Mouse (Mus musculus): Measurements from ENCODE around the gene Mlip. TPM values are rescaled to one million over a fixed set of nuclear protein-coding genes. Genes with fewer than 3 reads are reported as not detected.

The Mlip gene
- polyA plus RNA-seq, 1 experiment from 2014 or later = 0.44 TPM

DNA sequence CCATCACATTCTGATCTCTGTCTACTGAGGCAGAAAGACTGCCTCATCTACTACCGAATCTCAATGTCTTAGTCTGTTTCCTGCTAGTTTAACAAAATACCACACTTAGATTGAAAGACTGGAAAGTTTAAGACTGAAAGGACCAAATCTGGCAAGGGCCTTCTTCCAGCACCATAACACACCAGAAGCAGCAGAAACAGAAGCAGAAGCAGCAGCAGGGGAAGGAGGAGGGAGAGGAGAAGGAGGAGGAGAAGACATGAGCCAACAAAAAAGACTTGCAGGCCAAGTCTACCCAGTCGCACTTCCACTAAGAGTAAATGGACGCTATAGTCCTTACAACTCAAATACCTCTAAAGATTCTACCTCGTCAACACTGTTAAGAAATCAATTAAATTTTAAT, 80.0 kb downstream of the Mlip start:
- no peak overlapping the region for H3K27ac ChIP-seq

DNA sequence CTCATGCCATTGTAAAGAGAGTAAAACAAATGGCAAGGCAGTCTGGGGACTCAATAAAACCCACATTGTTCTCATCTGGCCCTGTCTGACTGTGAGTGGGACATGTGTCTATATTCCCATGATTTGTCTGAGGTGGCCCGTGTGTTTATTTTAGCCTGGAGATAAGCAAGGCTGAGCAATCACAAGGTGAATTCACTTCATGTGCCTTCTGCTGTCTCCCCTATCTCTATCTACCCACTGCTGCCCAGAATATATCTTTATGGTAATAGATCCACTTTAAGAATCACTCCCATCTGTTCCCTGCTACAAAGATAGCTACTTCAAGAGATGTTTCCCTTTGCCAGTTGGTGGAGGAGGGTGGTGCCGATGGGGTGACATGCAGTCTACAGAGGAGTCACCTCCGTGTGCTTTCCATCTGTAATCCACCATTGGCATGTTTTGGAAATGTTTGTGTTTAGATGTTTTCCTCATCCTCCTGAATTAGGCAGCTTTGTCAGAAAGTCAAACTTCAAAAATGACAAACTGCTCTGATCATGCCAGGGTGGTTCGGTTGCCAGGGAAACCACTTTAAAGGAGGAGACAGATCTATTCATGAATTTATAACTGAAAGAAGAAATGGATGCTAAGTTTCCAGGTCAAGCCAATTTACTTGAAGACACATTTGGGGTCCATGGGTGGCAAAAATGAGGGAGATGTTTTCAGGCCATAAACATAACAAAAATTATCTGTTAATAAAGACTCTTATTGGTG, 87.3 kb downstream of the Mlip start:
- WGBS = 64% methylated on average over 4 of the region's 4 CpGs

More for the DNA sequence above, 80.0 kb downstream of the Mlip start:
- Histone ChIP-seq H3K9ac (no peak overlapping the region), H3K4me3 (replicated peaks) (no peak overlapping the region), H3K27me3 (replicated peaks) (no peaks in the 10 kb centered on the region), H3K4me2 (replicated peaks) (no peak overlapping the region), H3K36me3 (no peaks in the 10 kb centered on the region), H3K9me3 (no peaks in the 10 kb centered on the region), H3K4me1 (replicated peaks) (peaks cover 3% of the 10 kb centered on the region; the same call in 1 of the 2 replicates)
- no peak for ATAC-seq
- WGBS = 94% methylated on average over 4 of the region's 4 CpGs

GRCm38 (mm10) chr9:77259052-77259451, 93.7 kb downstream of the Mlip start:
- Histone ChIP-seq H3K4me3 (replicated peaks) (no peak overlapping the region), H3K27me3 (replicated peaks) (no peaks in the 10 kb centered on the region), H3K4me2 (replicated peaks) (no peak overlapping the region), H3K27ac (no peak overlapping the region), H3K9ac (no peak overlapping the region), H3K36me3 (no peaks in the 10 kb centered on the region), H3K9me3 (no peaks in the 10 kb centered on the region), H3K4me1 (replicated peaks) (no peaks in the 10 kb centered on the region; the same call in 1 of the 2 replicates)
- ATAC-seq = no peak
- 28% methylated on average over 4 of the region's 4 CpGs for WGBS

More for the DNA sequence above, 87.3 kb downstream of the Mlip start:
- ATAC-seq = peak; percentile 56; the same call in 1 of the 2 replicates
- H3K27ac ChIP-seq = no peak overlapping the region
- H3K27me3 ChIP-seq (replicated peaks) = no peaks in the 10 kb centered on the region
- no peak overlapping the region for H3K4me3 ChIP-seq (replicated peaks)
- H3K9ac ChIP-seq = no peak overlapping the region
- no peaks in the 10 kb centered on the region for H3K4me1 ChIP-seq (replicated peaks)
- H3K9me3 ChIP-seq = no peaks in the 10 kb centered on the region
- H3K36me3 ChIP-seq = no peaks in the 10 kb centered on the region
- no peak overlapping the region for H3K4me2 ChIP-seq (replicated peaks)

- H3K27ac ChIP-seq = no peak overlapping the region
- no peaks in the 10 kb centered on the region for H3K27me3 ChIP-seq (replicated peaks)
- H3K4me2 ChIP-seq (replicated peaks) = no peak overlapping the region
- no peaks in the 10 kb centered on the region; the same call in 1 of the 2 replicates for H3K4me1 ChIP-seq (replicated peaks)
- H3K9ac ChIP-seq = no peak overlapping the region
- 42% methylated on average over 6 of the region's 6 CpGs for WGBS
- no peaks in the 10 kb centered on the region for H3K9me3 ChIP-seq
- H3K4me3 ChIP-seq (replicated peaks) = no peak overlapping the region
- H3K36me3 ChIP-seq = no peaks in the 10 kb centered on the region
- ATAC-seq = peak; percentile 61
These were observed 94.5 kb downstream of the Mlip start for GRCm38 (mm10) chr9:77258265-77258664.

GRCm38 (mm10) chr9:77254514-77254913, 98.3 kb downstream of the Mlip start:
- Histone ChIP-seq H3K27ac (no peak overlapping the region), H3K36me3 (no peaks in the 10 kb centered on the region), H3K9me3 (no peaks in the 10 kb centered on the region), H3K9ac (no peak overlapping the region), H3K4me1 (replicated peaks) (no peaks in the 10 kb centered on the region; the same call in 1 of the 2 replicates), H3K27me3 (replicated peaks) (no peaks in the 10 kb centered on the region), H3K4me3 (replicated peaks) (no peak overlapping the region), H3K4me2 (replicated peaks) (no peak overlapping the region)
- WGBS = 88% methylated on average over 3 of the region's 3 CpGs
- no peak for ATAC-seq

DNA sequence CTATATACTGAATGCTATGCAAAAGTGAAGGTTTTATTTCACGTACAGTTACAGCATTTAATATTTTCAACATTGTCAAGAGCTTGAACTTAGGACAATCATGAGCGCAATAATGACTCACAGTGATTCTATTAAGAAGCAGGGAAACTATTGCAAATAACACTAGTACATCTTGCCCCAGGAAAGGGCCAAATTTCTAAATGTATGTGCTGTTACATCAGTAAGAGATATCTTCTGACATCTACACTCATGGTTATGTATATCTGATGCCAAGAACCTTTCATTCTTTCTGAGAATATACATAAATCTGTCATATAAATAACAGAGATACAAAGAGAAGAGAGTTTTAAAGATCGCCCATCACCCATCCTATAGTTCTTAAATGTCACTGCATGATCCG, 100.0 kb downstream of the Mlip start:
- Histone ChIP-seq H3K27ac (no peak overlapping the region), H3K4me3 (replicated peaks) (no peak overlapping the region), H3K36me3 (no peaks in the 10 kb centered on the region), H3K4me1 (replicated peaks) (no peaks in the 10 kb centered on the region), H3K9me3 (no peaks in the 10 kb centered on the region), H3K9ac (no peak overlapping the region), H3K4me2 (replicated peaks) (no peak overlapping the region), H3K27me3 (replicated peaks) (no peaks in the 10 kb centered on the region)
- no peak for ATAC-seq
- WGBS = 88% methylated on average over 4 of the region's 4 CpGs

GRCm38 (mm10) chr9:77252134-77252533, 100.6 kb downstream of the Mlip start:
- no peaks in the 10 kb centered on the region for H3K27me3 ChIP-seq (replicated peaks)
- no peaks in the 10 kb centered on the region for H3K4me1 ChIP-seq (replicated peaks)
- H3K4me3 ChIP-seq (replicated peaks) = no peak overlapping the region
- no peak overlapping the region for H3K9ac ChIP-seq
- H3K9me3 ChIP-seq = no peaks in the 10 kb centered on the region
- WGBS = 65% methylated on average over 7 of the region's 7 CpGs
- H3K36me3 ChIP-seq = no peaks in the 10 kb centered on the region
- H3K27ac ChIP-seq = no peak overlapping the region
- ATAC-seq = no peak
- no peak overlapping the region for H3K4me2 ChIP-seq (replicated peaks)

DNA sequence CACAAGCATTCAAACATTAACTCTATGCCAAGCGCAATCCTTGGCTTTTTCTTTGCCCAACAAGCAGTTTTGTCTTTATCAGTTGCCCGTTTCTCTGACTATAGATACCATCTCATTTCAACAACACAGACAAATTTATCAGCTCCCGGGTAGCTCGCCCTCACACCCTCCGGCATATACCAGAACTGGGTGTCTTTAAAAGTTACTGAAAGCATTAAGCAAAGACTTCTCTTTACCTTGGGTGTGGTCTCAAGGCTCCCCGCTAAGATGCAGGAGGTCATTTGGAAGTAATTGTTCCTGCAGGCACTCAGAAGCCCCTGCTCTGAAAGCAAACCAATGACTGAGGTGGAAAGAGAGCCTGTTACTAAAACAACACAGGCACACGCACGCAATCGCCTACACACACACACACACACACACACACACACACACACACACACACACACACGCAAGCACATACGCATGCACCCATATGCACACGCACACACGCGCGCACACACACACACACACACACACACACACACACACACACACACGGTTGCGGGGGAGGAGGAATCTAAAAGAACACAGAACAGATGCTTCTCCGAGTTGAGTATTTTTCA, 101.2 kb downstream of the Mlip start:
- no peak overlapping the region for H3K9ac ChIP-seq
- no peaks in the 10 kb centered on the region for H3K9me3 ChIP-seq
- no peak overlapping the region for H3K4me3 ChIP-seq (replicated peaks)
- no peak overlapping the region for H3K27ac ChIP-seq
- no peak overlapping the region for H3K4me2 ChIP-seq (replicated peaks)
- no peaks in the 10 kb centered on the region for H3K27me3 ChIP-seq (replicated peaks)
- no peaks in the 10 kb centered on the region for H3K36me3 ChIP-seq
- 70% methylated on average over 17 of the region's 18 CpGs for WGBS
- ATAC-seq = no peak
- H3K4me1 ChIP-seq (replicated peaks) = no peaks in the 10 kb centered on the region

- H3K9me3 ChIP-seq = no peaks in the 10 kb centered on the region
- H3K4me2 ChIP-seq (replicated peaks) = no peak overlapping the region
- no peaks in the 10 kb centered on the region for H3K36me3 ChIP-seq
- H3K9ac ChIP-seq = no peak overlapping the region
- WGBS = 50% methylated on average over 1 of the region's 1 CpGs
- ATAC-seq = no peak
- H3K4me3 ChIP-seq (replicated peaks) = no peak overlapping the region
- no peaks in the 10 kb centered on the region for H3K4me1 ChIP-seq (replicated peaks)
- no peak overlapping the region for H3K27ac ChIP-seq
- H3K27me3 ChIP-seq (replicated peaks) = no peaks in the 10 kb centered on the region
These were observed 154.5 kb downstream of the Mlip start for GRCm38 (mm10) chr9:77198250-77198649.

- no peak for ATAC-seq
- no peaks in the 10 kb centered on the region for H3K9me3 ChIP-seq
These were observed 173.3 kb downstream of the Mlip start for GRCm38 (mm10) chr9:77179486-77179885.

GRCm38 (mm10) chr9:77175870-77176269, 176.9 kb downstream of the Mlip start:
- H3K36me3 ChIP-seq = no peaks in the 10 kb centered on the region
- WGBS = 76% methylated on average over 3 of the region's 3 CpGs

More at GRCm38 (mm10) chr9:77179486-77179885, 173.3 kb downstream of the Mlip start:
- Histone ChIP-seq H3K9ac (no peak overlapping the region), H3K4me1 (replicated peaks) (no peaks in the 10 kb centered on the region), H3K4me3 (replicated peaks) (no peak overlapping the region), H3K27ac (no peak overlapping the region), H3K4me2 (replicated peaks) (no peak overlapping the region), H3K27me3 (replicated peaks) (no peaks in the 10 kb centered on the region), H3K36me3 (no peaks in the 10 kb centered on the region)
- WGBS = 82% methylated on average over 3 of the region's 3 CpGs

DNA sequence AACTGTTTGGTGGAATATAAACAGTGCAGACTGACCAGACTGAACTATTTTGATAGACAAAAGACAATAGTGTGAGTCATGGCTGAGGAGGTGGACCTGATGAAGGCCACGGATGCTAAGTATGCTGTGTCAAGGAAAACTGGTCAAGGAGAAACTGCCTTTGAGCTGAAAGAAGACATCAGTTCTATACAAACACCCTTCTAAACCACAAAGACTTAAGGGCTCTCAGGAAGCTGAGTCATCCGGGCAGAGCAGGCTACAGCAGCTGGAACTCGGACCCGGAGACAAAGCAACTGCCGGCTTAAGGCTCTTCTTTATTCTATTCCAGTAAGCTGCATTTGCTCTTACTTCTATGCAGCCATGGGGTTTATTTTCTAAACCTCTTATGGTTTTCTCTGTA, 180.7 kb downstream of the Mlip start:
- no peak for ATAC-seq
- H3K27ac ChIP-seq = no peak overlapping the region
- WGBS = 68% methylated on average over 5 of the region's 5 CpGs

More at GRCm38 (mm10) chr9:77175870-77176269, 176.9 kb downstream of the Mlip start:
- no peak for ATAC-seq
- Histone ChIP-seq H3K9ac (no peak overlapping the region), H3K4me3 (replicated peaks) (no peak overlapping the region), H3K27ac (no peak overlapping the region), H3K4me2 (replicated peaks) (no peak overlapping the region), H3K27me3 (replicated peaks) (no peaks in the 10 kb centered on the region), H3K9me3 (no peaks in the 10 kb centered on the region), H3K4me1 (replicated peaks) (no peaks in the 10 kb centered on the region)

GRCm38 (mm10) chr9:77165877-77166276, 186.9 kb downstream of the Mlip start:
- no peak overlapping the region for H3K4me2 ChIP-seq (replicated peaks)
- no peak for ATAC-seq
- H3K36me3 ChIP-seq = no peaks in the 10 kb centered on the region
- no peaks in the 10 kb centered on the region for H3K9me3 ChIP-seq
- no peak overlapping the region for H3K27ac ChIP-seq
- H3K4me1 ChIP-seq (replicated peaks) = no peaks in the 10 kb centered on the region
- 82% methylated on average over 6 of the region's 6 CpGs for WGBS
- no peaks in the 10 kb centered on the region for H3K27me3 ChIP-seq (replicated peaks)
- no peak overlapping the region for H3K9ac ChIP-seq
- no peak overlapping the region for H3K4me3 ChIP-seq (replicated peaks)

More for the DNA sequence above, 180.7 kb downstream of the Mlip start:
- Histone ChIP-seq H3K9ac (no peak overlapping the region), H3K36me3 (no peaks in the 10 kb centered on the region), H3K4me1 (replicated peaks) (no peaks in the 10 kb centered on the region), H3K4me2 (replicated peaks) (no peak overlapping the region), H3K4me3 (replicated peaks) (no peak overlapping the region), H3K27me3 (replicated peaks) (no peaks in the 10 kb centered on the region), H3K9me3 (no peaks in the 10 kb centered on the region)

Data from intestine, embryonic 15.5 days (tissue).